Mouse (Mus musculus): ENCODE results near the gene C87436. TPM values are rescaled to one million over a fixed set of nuclear protein-coding genes. Genes with fewer than 3 reads are reported as not detected.

C87436 gene
- total RNA-seq, 2 experiments from 2014 or later, result 15.3 to 17.7 TPM

DNA sequence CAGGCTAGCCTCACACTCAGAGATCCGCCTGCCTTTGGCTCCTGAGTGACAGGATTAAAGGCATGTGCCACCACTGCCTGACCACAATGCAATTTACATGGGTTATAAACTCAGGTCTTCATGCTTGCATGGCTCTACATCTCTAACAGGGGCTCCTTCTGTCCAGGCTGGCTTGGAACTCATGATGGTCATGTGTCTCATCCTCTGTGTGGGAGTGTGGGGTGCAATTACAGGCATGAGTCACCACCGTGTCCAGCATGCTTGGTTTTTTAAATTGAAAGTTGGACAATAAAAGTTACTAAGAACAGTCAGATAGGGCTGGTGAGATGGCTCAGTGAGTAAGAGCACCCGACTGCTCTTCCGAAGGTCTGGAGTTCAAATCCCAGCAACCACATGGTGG lies 75.1 kb downstream of the C87436 start:
- DNase-seq, result no peak

DNA sequence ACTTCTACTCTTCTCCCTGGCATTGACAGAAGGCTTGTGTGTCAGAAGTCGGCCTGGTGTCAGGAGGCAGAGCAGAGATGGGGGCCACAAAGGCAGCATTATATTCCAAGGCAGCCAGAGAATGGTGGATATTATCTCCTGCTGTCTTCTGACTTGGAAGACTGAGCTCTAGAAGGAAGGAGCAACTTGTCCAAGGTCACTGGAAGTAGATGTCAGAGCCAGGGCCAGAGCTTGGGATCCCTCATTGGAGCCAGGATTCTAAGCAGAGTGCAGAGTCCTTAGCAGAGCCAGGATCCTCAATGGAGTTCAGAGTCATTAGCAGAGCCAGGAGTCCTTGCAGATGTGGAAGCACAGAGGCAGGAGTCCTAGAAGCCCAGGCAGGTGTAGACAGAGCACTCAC lies 77.8 kb downstream of the C87436 start:
- DNase-seq, result peak; percentile 65

DNA sequence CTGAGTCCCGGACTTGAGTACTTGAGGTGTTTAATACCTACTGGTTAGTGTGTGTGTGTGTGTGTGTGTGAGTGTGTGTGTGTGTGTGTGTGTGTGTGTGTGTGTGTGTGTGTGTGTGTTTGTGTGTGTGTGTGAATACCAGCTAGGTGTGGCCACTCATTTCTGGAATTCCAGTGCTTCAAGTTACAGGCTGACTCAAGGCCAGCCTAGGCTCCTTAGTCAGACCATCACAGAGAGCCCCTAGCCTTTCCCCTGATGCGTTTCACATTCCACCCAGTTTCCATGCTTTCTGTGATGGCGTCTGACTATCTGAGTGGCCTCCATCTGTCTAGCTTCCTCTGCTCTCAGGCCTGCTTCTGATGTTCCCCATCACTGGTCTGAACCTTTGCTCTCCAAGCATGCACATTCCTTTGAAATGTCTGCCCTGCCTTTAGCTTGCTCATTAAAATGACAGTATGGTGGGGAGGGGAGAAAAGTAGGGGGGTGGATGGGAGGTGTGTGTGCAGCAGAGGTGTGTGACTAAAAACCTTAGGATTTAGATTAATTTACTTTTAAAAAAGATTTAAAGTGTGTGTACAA lies 81.7 kb downstream of the C87436 start:
- no peak for DNase-seq

DNA sequence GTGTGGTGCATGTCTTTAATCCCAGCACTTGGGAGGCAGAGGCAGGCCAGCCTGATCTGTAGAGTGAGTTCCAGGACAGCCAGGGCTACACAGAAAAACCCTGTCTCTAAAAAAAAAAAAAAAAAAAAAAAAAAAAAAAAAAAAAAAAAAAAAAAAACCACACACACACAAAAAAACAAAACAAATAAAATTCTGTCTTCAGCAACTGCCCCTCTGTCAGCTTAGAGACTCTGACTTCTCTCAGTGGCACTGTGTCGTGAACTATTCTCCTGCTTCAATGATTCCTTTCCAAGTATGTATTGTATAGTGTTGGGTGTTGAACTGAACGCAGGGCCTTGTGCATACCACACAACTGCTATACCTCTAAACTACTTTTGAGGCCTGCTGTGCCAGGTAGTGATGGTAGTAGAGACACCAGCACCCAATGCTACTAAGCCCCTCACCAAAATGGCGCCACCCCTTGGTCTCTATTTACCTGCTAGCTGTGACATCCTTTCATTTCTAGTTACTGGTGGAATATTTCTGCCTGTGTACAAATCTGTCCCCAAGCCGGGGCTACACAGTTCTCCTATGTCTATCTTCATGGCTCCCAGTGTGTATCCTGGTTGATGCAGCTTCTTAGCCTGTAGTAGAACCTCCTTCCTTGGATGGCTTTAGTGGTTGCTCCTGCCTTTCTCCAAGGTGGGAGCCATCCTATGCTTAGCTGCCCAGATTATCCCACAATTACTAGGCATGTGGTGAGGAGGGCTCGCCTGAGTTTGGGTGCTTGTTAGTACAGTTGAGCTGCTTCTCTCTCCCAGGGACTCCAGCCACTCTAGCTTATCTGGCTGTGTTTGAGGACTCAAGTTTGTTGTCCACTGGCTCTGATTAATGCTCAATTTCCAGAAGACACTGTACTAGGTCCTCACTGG lies 84.1 kb downstream of the C87436 start:
- DNase-seq, result no peak

Other genes with a start within 250 kb of the C87436 start
- gene Tgfa, start 243.2 kb upstream of the C87436 start, total RNA-seq (2021), result 1 to 10 TPM; 8.1 to 9.0 TPM
- 10 to 100 TPM; 75.1 to 80.4 TPM for gene Fam136a, start 72.7 kb upstream of the C87436 start, total RNA-seq (2021)
- 100 to 1,000 TPM; 222 to 235 TPM for gene Snrpg, start 67.1 kb upstream of the C87436 start, total RNA-seq (2021)
- gene Pcyox1, start 41.2 kb upstream of the C87436 start, total RNA-seq (2021), result 100 to 1,000 TPM; 149 to 167 TPM
- 10 to 100 TPM; 43.8 to 86.4 TPM for gene Tia1, start 34.2 kb upstream of the C87436 start, total RNA-seq (2021)
- gene Gm44790, start 11.7 kb upstream of the C87436 start, total RNA-seq (2021), result under 1 TPM in 1 of 2 experiments, not detected in 1; 0.85 TPM
- 100 to 1,000 TPM; 233 to 243 TPM for gene Pcbp1, start 87.9 kb downstream of the C87436 start, total RNA-seq (2021)
- gene Asprv1, start 189.8 kb downstream of the C87436 start, total RNA-seq (2021), result 1 to 10 TPM in 1 of 2 experiments, under 1 TPM in 1; 0.60 to 1.1 TPM
- gene Mxd1, start 230.8 kb downstream of the C87436 start, total RNA-seq (2021), result 10 to 100 TPM in 1 of 2 experiments, 1 to 10 TPM in 1; 8.7 to 10.4 TPM
- gene Snrnp27, start 246.1 kb downstream of the C87436 start, total RNA-seq (2021), result 10 to 100 TPM; 59.0 to 63.9 TPM